Mouse (Mus musculus): ENCODE measurements at regions not wholly inside any gene's neighbourhood (a gene's known extent, or its start where the extent isn't known, plus 50 kb on each side); places are given as distances from the start of the nearest gene placed in this dataset.

DNA sequence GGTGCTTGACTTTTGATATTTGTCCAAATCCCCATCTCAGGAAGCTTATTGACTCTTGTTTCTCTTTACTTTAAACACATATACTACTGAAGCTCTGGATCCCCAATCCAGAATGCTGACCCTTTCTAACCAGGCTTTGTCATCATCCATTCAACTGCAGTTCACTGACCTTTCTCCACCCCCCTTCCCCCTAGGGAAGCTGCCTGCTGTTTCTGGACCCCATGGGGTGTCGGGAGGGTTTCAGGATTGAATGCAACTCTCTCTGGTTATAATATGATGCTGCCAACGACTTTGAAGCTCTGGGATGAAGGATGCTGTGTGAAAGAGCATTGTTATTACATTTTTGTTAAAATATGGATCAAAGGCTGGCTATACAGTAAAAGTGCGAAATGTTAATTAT lies 318.7 kb upstream of the Id2 start:
- TF ChIP-seq CHD2 (IDR thresholded peaks at IDR 0.05; ENCODE audit: low read depth, low read length) (no peak), ZNF384 (IDR thresholded peaks at IDR 0.05; ENCODE audit: low read depth, low read length) (no peak), HCFC1 (IDR thresholded peaks at IDR 0.05; ENCODE audit: borderline replicate concordance, insufficient read depth, low read length) (no peak), MAFK (IDR thresholded peaks at IDR 0.05; ENCODE audit: insufficient read depth, low read depth, low read length) (no peak), ZC3H11A (IDR thresholded peaks at IDR 0.05; ENCODE audit: borderline replicate concordance, low read depth, low read length) (no peak)
